Mouse (Mus musculus): ENCODE measurements around the gene Fcho2.

Fcho2 gene

DNA sequence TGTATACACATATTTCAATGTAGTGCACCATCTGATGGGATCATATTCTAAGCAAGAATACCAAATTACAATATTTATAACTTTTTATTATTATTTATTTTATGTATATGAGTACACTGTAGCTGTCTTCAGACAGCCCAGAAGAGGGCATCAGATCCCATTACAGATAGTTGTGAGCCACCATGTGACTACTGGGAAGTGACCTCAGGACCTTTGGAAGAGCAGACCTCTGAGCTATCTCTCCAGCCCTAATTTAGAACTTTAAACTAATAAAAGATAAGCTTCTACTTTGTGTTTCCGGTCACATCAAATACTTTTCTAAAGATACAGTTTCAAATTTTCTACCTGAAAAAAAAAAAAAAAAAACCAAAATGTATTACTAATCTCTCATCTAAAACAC, 6.2 kb downstream of the Fcho2 start:
- no peak for DNase-seq (ENCODE audit: low read depth, low spot score)

DNA sequence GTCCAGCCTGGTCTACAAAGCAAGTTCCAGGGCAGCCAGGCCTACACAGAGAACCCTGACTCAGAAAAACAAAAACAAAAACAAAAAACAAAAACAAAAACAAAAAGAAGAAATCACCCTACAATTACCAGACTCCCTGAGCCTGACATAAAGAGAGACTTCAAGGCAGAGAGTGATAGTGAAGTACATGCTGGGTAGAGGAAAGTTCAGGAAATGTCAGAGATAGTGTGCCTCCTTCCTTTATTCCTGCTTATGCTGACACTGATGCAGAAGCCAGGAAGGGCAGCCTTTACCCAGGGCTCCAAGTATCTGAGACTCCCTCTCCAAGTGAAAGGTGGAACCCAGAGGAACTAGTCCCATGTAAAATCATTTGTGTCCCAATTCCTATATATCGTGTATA, 10.8 kb downstream of the Fcho2 start:
- no peak for DNase-seq (ENCODE audit: low read depth, low spot score)

DNA sequence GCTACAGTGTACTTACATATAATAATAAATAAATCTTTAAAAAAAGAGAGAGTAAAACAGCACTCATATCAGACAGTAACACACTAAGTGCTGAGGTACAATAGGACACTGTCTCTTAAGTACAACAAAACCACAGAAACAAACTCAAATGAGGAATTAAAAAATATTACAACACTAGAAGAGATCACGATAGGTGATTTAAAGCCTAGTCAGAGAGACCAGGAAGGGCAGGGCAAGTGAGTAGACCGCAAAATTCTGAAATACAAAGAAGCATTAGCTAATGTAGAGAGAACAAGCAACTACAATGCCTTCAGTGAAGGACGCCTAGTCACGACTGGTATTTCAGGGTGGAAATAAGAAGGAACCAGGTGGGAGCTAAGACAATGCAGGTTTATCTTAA, 11.6 kb downstream of the Fcho2 start:
- no peak for DNase-seq (ENCODE audit: low read depth, low spot score)

DNA sequence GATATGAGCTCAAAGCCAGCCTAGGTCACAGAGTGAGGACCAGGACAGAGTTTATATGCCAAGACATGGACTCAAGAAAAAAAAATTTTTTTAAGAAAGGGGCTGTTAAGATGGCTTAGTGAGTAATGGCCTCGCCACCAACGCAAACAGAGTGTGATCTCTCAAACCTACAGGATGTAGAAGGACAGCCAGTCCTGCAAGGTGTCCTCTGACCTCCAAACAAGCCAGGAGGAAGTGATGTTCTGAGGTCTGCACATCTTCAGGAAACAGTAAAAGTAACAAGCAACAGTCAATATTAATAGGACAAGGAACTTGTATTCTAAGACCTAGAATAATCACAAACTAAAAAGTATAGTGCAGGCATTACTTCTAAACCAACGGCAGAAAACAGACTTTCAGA, 12.3 kb downstream of the Fcho2 start:
- DNase-seq (ENCODE audit: low read depth, low spot score) = no peak

DNA sequence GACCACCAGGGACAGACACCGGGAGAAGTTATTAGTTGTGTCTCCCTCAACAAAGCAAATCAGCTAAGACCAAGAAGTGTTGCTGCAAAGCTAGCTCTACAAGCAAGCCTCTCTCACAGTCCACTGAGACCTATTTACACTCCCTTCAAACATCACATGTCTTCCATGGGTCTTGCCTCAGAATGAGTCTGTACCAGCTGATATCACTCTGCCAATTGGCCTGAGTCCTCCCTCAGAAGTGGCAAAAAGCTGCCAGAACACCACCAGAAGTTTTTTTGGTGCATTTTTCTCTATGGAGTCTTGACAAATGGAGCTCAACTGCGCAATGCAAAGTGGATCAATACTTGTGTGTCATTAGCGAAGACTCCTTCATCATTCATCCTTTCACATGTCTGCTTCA, 19.7 kb downstream of the Fcho2 start:
- no peak for DNase-seq (ENCODE audit: low read depth, low spot score)

DNA sequence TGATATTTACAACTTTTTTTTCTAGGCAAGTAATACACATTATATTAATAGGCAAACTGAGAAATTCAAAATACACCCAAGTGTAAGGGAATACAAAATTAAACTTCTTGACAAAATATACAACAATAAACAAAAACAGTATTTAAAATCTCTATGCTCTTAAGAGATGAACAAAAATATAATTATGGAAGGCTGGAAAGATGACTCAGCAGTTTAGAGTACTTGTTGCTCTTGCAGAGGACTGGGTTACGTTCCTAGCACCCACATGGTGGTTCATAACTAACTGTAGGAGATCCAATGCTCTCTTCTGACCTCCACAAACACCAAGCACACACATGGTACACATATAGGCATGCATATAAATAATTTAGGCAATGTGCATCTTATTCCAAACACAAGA, 22.4 kb downstream of the Fcho2 start:
- no peak for DNase-seq (ENCODE audit: low read depth, low spot score)

DNA sequence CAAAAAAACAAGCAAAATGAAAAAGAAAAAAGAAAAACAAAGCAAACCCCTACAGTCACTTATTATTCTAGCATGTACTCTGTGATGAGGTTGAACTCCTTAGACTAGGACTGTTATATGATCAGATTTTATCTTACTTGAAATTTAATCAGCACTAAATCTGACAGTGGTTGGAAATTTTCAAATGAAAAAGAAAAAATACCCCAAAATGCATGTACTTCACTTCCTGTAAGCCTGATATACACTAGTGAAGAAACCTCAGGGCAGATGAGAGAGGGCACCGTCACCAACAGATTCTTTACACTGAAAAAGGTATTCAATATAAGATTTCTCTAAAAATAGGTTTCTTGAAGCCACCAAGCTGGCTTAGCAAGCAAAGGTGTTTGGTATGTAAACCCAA, 23.6 kb downstream of the Fcho2 start:
- DNase-seq (ENCODE audit: low read depth, low spot score) = no peak

DNA sequence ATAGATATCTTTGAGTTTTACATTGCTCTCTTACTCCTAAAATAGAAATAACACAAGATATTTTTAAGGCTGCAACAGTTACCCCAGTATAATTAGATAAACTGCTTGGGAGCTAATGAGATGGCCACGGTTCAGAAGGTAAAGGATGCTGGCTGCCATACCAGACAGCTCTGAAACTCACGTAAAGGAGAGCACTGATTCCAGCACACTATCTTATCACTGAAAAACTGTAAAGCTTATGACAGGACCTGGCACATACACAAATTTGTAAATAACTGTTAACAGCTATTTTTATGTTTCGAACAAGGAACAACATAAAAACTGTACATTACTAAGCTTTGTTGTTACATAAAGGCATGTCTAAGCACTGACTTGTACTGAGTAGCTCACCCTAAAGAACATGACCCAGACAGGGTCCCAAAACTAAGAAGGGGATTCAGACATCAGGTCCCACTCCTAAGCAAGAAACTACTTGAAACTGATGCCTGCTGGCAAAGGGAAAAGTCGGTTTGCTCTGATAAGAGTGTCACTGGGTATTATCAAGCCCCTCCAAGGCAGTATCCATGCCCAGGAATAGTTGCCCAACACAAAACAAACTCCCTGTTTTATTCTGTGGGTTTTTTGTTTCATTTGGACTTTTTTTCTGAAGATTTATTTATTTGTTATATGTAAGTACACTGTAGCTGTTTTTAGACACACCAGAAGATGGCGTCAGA, 28.1 kb downstream of the Fcho2 start:
- no peak for DNase-seq (ENCODE audit: low read depth, low spot score)

DNA sequence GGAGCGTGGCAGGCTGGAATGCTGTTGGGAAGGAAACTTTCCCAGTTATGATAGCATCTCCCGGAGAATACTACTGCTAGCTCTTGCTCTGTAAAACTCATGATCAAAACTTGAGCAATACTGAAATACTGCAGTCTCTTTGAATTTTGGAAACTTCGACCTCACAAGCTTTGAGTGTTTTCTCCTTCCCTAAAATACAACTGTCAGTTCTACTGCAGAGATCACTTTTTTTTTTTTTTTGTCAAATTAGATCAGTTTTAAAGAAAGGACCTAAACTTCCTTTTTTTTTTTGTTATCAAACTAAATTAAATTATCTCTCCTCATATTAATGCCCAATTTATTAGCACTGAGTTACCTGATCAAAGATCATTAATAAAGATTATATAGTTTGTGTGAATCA, 37.3 kb downstream of the Fcho2 start:
- DNase-seq (ENCODE audit: low read depth, low spot score) = no peak

DNA sequence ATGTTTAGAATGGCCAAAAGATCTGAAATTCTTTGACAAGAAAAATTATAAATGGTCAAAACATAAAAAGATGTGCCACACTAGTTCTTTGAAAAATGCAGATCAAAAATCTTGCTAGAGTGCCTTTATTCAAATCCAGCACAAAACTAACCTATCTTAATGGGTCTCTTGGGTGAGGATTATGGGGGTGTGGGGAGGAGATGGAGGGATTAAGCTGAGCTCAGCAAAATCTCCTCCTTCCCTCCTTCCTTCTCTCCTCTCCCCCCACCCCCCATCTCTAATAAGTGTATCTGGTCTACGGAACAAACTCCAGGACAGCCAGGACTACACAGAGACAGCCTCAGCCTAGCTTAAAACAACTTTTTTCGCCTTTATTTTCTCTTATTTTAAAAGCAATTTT, 43.8 kb downstream of the Fcho2 start:
- DNase-seq (ENCODE audit: low read depth, low spot score) = no peak

DNA sequence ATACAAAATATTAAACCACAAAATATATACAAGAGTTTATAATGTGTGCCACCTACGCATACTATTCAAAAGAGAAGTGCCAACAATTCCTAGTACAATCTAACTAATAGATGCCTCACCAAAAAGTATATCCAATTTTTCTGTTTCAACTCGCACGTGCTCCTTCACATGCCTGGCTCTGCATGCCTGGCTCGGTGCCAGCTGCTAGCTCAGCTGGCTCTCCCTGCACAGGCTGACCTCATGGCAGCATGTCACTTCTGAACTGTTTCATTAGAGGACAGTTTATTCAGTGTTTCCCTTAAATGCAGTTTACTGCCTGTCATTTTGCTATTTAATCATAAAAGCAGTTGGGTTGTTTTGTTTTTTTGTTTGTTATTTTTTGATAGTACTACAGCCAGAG, 46.9 kb downstream of the Fcho2 start:
- no peak for DNase-seq (ENCODE audit: low read depth, low spot score)

DNA sequence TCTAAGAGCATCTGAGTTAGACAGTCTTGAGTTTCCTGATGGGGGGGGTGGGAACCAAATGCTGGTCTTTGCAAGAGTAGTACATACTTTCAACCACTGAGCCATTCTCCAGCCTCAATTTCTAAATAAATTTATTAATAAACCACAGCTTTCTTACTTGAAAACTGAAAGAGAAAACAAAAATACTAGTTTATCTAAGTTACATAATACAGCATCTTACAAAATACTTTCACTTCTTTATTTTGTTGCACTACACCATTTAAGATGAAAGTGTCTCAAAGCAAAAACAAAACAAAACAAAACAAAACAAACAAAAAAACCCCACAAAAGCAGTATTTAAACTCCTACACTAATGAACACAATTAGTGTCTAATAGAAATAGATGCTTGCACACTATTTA, 53.5 kb downstream of the Fcho2 start:
- no peak for DNase-seq (ENCODE audit: low read depth, low spot score)

DNA sequence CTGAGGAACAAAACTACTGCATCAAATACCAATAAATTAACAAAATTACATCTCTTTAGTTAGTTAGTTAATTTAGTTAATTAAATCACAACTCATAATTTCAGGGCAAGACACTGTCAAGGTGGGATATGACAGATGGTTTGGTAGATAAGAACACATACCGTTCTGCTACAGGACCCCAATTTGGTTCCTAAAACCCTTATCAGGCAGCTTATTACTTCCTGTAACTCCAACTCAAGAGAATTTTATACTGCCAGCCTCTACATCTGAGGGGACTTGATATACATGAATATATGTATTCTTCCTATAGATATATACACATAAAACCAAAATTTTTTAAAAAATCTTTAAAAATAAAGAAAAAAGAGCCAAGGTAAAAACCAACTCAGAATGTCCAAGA, 59.4 kb downstream of the Fcho2 start:
- DNase-seq (ENCODE audit: low read depth, low spot score) = no peak

DNA sequence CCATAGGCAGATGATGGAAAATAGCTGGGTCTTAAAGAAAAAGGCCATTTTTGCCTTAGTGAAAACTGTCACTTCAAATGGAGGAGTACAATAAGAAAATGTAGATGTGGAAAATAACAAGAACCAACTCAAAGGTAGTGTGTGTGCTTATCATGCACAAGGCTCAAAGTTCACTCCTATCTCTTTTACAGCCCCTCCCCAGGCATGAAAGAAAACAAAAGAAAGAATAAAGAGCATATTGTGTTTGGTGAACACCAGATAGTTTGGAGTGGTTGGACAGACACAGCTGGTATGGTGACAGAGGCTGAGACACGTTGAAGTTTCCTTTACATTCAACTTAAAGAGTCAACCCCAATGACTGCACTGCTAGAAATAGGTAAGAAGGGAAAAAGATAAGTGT, 70.6 kb downstream of the Fcho2 start:
- no peak for DNase-seq (ENCODE audit: low read depth, low spot score)

DNA sequence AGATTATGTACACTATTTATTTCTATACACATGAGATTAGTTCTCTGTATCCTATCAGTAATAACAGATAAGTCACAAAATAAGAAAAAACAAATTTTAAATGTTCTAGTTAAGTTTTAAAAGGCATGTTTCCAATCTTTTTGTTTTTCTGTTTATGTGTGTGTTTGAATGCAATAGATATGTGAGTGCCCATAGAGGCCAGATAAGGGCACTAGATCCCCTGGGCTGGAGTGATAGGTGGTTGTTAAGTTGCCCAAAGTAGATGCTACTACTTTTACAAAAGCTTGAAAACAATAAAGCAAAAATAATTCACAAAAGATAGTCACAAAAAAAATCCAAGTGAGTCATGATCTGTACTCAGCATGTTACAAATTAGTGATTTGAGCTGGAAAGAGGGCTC, 71.4 kb downstream of the Fcho2 start:
- DNase-seq (ENCODE audit: low read depth, low spot score) = no peak

DNA sequence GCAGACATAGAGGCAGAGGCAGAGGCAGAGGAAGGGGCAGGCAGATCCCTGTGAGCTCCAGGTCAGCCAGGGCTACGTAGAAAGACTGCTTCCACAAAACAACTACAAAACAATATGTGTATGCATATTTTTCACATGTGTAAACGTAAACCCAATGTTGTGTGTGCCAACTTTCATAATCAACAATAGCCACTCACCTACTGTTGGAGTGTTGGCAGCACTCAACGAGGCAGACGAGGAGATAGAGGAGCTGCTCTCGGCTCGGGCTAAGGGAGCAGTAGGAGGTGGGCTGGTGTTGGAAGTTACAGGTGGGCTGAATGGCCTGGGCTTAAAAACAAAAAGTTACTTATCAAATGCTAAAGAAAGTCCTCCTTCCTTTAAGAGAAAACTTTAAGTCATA, 72.0 kb downstream of the Fcho2 start:
- DNase-seq (ENCODE audit: low read depth, low spot score) = no peak

DNA sequence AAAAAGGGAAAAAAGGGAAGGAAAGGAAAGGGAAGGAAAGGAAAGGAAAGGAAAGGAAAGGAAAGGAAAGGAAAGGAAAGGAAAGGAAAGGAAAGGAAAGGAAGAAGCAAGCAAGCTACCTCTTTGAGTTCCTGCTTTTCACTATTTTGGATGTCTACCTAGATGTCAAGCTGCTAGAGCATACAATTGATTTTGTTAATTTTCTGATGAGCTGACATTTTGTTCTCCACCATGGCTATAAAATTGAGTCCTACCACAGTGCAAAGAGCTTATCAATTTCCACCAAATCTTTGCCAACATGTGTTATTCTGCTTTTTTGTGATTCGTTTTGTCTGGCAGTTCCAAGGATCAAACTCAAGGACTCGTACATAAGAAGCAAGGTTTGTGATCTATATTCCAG, 77.0 kb downstream of the Fcho2 start:
- DNase-seq (ENCODE audit: low read depth, low spot score) = no peak

DNA sequence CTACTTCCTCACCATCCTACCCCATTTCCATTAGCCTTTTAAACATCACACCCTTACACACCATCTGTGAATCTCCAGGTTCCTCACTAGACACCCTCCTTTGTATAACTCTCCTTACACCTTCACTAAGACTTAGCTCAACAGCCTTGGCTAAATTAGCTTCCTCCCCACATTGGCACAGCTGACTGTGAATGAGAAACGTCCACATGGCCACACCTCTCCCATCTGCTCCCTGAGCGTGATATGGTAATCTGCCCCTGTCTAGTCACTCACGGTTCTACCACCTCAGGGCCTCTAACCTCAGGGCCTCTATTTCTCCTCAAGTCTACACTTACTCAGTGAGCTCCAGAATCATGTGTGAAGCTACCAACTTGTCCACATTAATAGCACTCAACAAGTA, 82.0 kb downstream of the Fcho2 start:
- DNase-seq (ENCODE audit: low read depth, low spot score) = no peak

DNA sequence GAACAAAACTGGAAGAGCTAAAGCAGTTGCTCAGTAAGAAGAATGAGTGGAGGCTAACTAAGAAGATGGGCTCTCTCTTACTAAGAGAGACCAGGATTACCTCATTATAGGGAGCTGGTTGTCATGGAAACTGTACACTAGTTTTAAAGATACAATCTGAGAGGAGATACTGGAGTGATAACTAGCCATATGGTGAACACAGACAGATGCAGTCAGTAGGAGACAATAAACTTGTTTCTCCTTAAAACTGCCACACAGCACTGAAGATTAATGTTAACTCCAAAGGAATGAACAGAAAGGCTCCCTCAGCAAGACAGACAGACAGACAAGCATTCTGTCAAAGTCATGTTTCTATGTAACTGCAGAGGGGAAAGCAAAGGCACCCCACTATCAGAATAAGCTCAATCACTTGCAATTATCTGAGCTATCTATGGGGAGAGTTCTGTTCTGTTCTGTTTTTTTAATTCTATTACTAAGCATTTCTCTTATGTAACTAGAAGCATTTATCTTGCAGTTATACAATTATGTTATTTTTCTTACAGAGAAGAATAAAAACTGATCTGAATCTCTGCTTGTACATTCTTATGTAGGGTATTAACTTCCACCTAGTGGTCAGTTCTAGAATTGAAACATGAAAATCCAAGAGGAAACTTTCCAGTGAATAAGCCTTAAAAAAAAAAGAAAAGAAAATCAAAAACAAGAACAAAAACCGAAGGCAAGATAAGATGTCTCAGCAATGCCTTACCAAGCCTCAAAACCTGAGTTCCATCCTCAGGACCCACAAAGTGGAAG, 85.8 kb downstream of the Fcho2 start:
- no peak for DNase-seq (ENCODE audit: low read depth, low spot score)

DNA sequence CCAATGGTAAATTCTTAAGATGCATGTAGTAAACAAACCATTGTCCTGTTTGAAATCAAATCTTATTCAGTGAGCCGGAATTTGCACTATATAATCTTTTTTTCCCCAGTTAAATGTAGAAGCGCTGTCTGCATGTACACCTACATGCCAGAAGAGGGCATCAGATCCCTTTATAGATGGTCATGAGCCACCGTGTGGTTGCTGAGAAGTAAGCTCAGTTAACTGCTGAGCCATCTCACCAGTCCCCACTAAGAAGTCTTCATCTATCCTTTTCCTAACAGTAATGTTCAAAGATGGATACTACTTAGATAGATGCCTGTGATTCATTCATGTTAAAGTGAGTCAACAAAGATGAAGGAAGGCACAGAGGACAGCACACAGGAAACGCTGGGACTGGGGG, 88.8 kb downstream of the Fcho2 start:
- peak; percentile 53 for DNase-seq (ENCODE audit: low read depth, low spot score)

DNA sequence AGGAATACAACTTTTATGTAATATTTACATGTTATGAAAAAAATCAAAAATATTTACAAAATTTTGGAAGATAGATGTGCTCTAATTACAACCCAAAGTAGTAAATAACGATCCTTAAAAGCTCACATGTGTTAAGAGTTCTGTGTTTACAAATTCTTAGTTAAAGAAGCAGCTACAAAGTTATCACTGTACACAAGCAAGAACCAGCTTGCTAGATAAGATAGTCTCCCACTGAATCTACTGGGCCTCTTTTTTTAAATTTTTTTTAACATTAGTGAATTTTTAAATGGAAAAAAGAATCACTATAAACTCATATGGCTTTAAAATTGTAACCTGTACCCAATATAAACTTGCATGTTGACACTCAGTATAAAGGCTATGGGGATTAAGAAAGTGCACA, 91.8 kb downstream of the Fcho2 start:
- DNase-seq (ENCODE audit: low read depth, low spot score) = no peak

DNA sequence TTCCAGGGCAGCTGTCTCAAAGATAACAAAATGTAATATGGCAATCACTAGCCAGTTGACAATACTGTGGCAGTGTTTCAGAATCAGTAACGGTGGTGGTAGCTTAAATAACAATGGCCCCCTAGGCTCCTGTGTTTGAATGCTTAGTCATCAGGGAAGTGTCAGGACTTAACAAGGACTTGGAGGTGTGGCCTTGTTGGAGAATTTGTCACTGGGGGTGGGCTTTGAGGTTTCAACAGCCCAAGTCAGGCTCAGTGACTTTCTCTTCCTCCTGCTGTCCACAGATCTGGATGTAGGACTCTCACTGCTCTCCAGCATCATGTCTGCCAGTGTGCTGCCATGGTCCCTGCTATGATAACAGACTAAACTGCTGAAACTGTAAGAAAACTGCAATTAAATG, 93.0 kb downstream of the Fcho2 start:
- DNase-seq (ENCODE audit: low read depth, low spot score) = peak; percentile 77

DNA sequence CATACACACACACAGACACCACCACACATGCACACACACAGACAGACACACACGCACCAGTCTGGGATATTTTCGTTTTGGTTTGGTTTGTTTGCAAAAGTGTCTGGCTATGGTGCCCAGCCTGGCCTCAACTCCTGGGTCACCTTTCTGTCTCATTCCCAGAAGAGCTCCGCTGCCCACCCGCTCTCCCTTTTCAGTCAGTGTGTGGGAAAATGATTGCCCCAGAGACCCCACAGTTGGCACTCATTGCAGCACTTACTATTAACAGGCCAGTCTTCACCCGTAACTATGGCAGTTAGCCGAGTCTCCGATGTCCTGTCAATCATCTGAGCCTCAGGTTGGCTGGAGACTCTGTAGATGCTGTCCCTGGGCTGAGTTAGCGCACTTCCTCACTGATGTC, 99.1 kb downstream of the Fcho2 start:
- DNase-seq (ENCODE audit: low read depth, low spot score) = no peak

All from ES-CJ7 (cell line).